Mouse (Mus musculus) hindbrain, embryonic 13.5 days (tissue): ENCODE results near the gene Dand5. TPM values are rescaled to one million over a fixed set of nuclear protein-coding genes. Genes with fewer than 3 reads are reported as not detected.

ENCODE experiments used
- ATAC-seq: fragments of 200-750 bp; cut with Nextera tagmentation; 2 replicates; pipeline ENCODE4 v1.8.0; 2017; ENCODE audit warnings: moderate TSS enrichment; ENCODE audit not compliant: low FRiP score
- H3K27ac ChIP-seq: fragments of 300-500 bp; sonication (generic); 2 replicates; pipeline ENCODE4 v1.5.1; 2015; ENCODE audit warnings: inconsistent platforms, mild to moderate bottlenecking, moderate library complexity
- H3K27me3 ChIP-seq: fragments of 300-500 bp; sonication (generic); 2 replicates; pipeline ENCODE4 v1.6.1; 2015; ENCODE audit warnings: mild to moderate bottlenecking, inconsistent platforms
- H3K36me3 ChIP-seq: fragments of 300-500 bp; sonication (generic); 2 replicates; pipeline ENCODE4 v1.6.1; 2015; ENCODE audit warnings: mild to moderate bottlenecking, inconsistent platforms
- H3K4me1 ChIP-seq: fragments of 300-500 bp; sonication (generic); replicated peaks from 2 replicates; pipeline ENCODE4 v1.6.1; 2015; ENCODE audit warnings: inconsistent platforms
- H3K4me2 ChIP-seq: fragments of 300-500 bp; sonication (generic); 2 replicates; pipeline ENCODE4 v1.6.1; 2015; ENCODE audit warnings: inconsistent platforms, mild to moderate bottlenecking, moderate library complexity
- H3K4me3 ChIP-seq: fragments of 300-500 bp; sonication (generic); 2 replicates; pipeline ENCODE4 v1.5.1; 2015; ENCODE audit warnings: mild to moderate bottlenecking, inconsistent platforms
- H3K9ac ChIP-seq: fragments of 300-500 bp; sonication (generic); 2 replicates; pipeline ENCODE4 v1.6.1; 2015; ENCODE audit warnings: mild to moderate bottlenecking, inconsistent platforms
- H3K9me3 ChIP-seq: fragments of 300-500 bp; sonication (generic); 2 replicates; pipeline ENCODE4 v1.6.1; 2016; ENCODE audit warnings: inconsistent platforms
- WGBS: fragments of 180-500 bp; shearing (Covaris S2); methylation state at CpG from one replicate; pipeline ENCODE4 v1.1.7; 2015; 5-methylcytosine and 5-hydroxymethylcytosine counted together
- polyA plus RNA-seq: library from polyadenylated mRNA; unstranded; fragments of >200 nt; fragmentation: Nextera tagmentation; extraction: Ambion mirVana; gene quantifications from 2 replicates; pipeline ENCODE4 v1.2.1, GENCODE M21; 2015

Dand5 gene
- polyA plus RNA-seq, 1 experiment from 2014 or later, result 11.5 TPM

- Histone ChIP-seq H3K9ac (peak within 1 kb of the TSS; percentile 94), H3K27ac (peak within 1 kb of the TSS; percentile 93), H3K4me3 (peak within 1 kb of the TSS; percentile 93), H3K9me3 (no peaks in the 10 kb centered on the region), H3K4me1 (peaks cover 59% of the 10 kb centered on the region), H3K36me3 (peaks cover 76% of the 10 kb centered on the region), H3K27me3 (no peaks in the 10 kb centered on the region), H3K4me2 (peak within 1 kb of the TSS; percentile 71)
- 0% methylated on average over 45 of the region's 55 CpGs for WGBS
- peak; percentile 95 for ATAC-seq
These were observed 17.8 kb upstream of the Dand5 start, which contains the start of gene Rad23a for GRCm38 (mm10) chr8:84840248-84840999. Gene Rad23a (minus strand): TSS chr8:84840665.

- H3K27me3 ChIP-seq, result no peaks in the 10 kb centered on the region
- H3K4me2 ChIP-seq, result peak overlapping the region; percentile 71
- H3K36me3 ChIP-seq, result peaks cover 78% of the 10 kb centered on the region
- H3K4me1 ChIP-seq, result peaks cover 59% of the 10 kb centered on the region
- 2% methylated on average over 7 of the region's 7 CpGs for WGBS
- no peak for ATAC-seq
- H3K4me3 ChIP-seq, result peak overlapping the region; percentile 93
- no peaks in the 10 kb centered on the region for H3K9me3 ChIP-seq
- peak overlapping the region; percentile 93 for H3K27ac ChIP-seq
- peak overlapping the region; percentile 94 for H3K9ac ChIP-seq
These were observed 17.2 kb upstream of the Dand5 start for GRCm38 (mm10) chr8:84839875-84840247.

GRCm38 (mm10) chr8:84839411-84839810 is 16.8 kb upstream of the Dand5 start:
- Histone ChIP-seq H3K4me1 (peaks cover 59% of the 10 kb centered on the region), H3K36me3 (peaks cover 78% of the 10 kb centered on the region), H3K27me3 (no peaks in the 10 kb centered on the region), H3K4me2 (peak overlapping the region; percentile 71), H3K4me3 (peak overlapping the region; percentile 93), H3K9me3 (no peaks in the 10 kb centered on the region), H3K27ac (peak overlapping the region; percentile 93; the same call in 1 of the 2 replicates), H3K9ac (peak overlapping the region; percentile 94)
- no peak for ATAC-seq
- WGBS, result 96% methylated on average over 2 of the region's 2 CpGs

- Histone ChIP-seq H3K4me2 (peak overlapping the region; percentile 8; the same call in 1 of the 2 replicates), H3K4me1 (peaks cover 60% of the 10 kb centered on the region), H3K4me3 (no peak overlapping the region), H3K36me3 (peaks cover 76% of the 10 kb centered on the region), H3K9me3 (no peaks in the 10 kb centered on the region), H3K27me3 (no peaks in the 10 kb centered on the region), H3K27ac (no peak overlapping the region), H3K9ac (0 out of 2 replicates have a peak overlapping the region, but pooled peaks have one; percentile 0)
- ATAC-seq, result no peak
- WGBS, result 84% methylated on average over 5 of the region's 5 CpGs
These were observed 15.9 kb upstream of the Dand5 start for GRCm38 (mm10) chr8:84838513-84838912.

- ATAC-seq, result no peak
- peaks cover 60% of the 10 kb centered on the region for H3K4me1 ChIP-seq
- H3K9me3 ChIP-seq, result no peaks in the 10 kb centered on the region
- 0 out of 2 replicates have a peak overlapping the region, but pooled peaks have one; percentile 0 for H3K9ac ChIP-seq
- peaks cover 70% of the 10 kb centered on the region for H3K36me3 ChIP-seq
- H3K4me2 ChIP-seq, result peak overlapping the region; percentile 8; the same call in 1 of the 2 replicates
- no peaks in the 10 kb centered on the region for H3K27me3 ChIP-seq
- WGBS, result 78% methylated on average over 15 of the region's 15 CpGs
- H3K27ac ChIP-seq, result no peak overlapping the region
- no peak overlapping the region for H3K4me3 ChIP-seq
These were observed 15.4 kb upstream of the Dand5 start for GRCm38 (mm10) chr8:84837912-84838470.

GRCm38 (mm10) chr8:84837149-84837911 is 14.7 kb upstream of the Dand5 start:
- Histone ChIP-seq H3K36me3 (peaks cover 64% of the 10 kb centered on the region), H3K27ac (0 out of 2 replicates have a peak overlapping the region, but pooled peaks have one; percentile 8)

GRCm38 (mm10) chr8:84834866-84835855 is 12.5 kb upstream of the Dand5 start:
- Histone ChIP-seq H3K36me3 (peaks cover 51% of the 10 kb centered on the region), H3K9ac (no peak overlapping the region), H3K9me3 (no peaks in the 10 kb centered on the region), H3K27me3 (no peaks in the 10 kb centered on the region), H3K4me3 (no peak overlapping the region), H3K4me1 (peaks cover 53% of the 10 kb centered on the region), H3K27ac (peak overlapping the region; percentile 86), H3K4me2 (peak overlapping the region; percentile 15; the same call in 1 of the 2 replicates)
- 0 out of 2 replicates have a peak, but pooled peaks have one; percentile 16 for ATAC-seq
- 74% methylated on average over 10 of the region's 10 CpGs for WGBS

More at GRCm38 (mm10) chr8:84837149-84837911, 14.7 kb upstream of the Dand5 start:
- Histone ChIP-seq H3K4me3 (no peak overlapping the region), H3K9me3 (no peaks in the 10 kb centered on the region), H3K4me2 (no peak overlapping the region), H3K4me1 (peaks cover 57% of the 10 kb centered on the region), H3K27me3 (no peaks in the 10 kb centered on the region), H3K9ac (no peak overlapping the region)
- ATAC-seq, result no peak
- WGBS, result 66% methylated on average over 8 of the region's 8 CpGs

GRCm38 (mm10) chr8:84834002-84834865 is 11.6 kb upstream of the Dand5 start:
- no peaks in the 10 kb centered on the region for H3K9me3 ChIP-seq
- no peak overlapping the region for H3K4me3 ChIP-seq
- no peaks in the 10 kb centered on the region for H3K27me3 ChIP-seq
- H3K36me3 ChIP-seq, result peaks cover 51% of the 10 kb centered on the region
- 86% methylated on average over 19 of the region's 19 CpGs for WGBS
- no peak for ATAC-seq
- H3K9ac ChIP-seq, result no peak overlapping the region
- 0 out of 2 replicates have a peak overlapping the region, but pooled peaks have one; percentile 15 for H3K4me2 ChIP-seq
- peaks cover 45% of the 10 kb centered on the region for H3K4me1 ChIP-seq
- H3K27ac ChIP-seq, result peak overlapping the region; percentile 86

- no peak for ATAC-seq
- 70% methylated on average over 10 of the region's 10 CpGs for WGBS
These were observed 10.4 kb upstream of the Dand5 start for GRCm38 (mm10) chr8:84832759-84833742.

More at GRCm38 (mm10) chr8:84832759-84833742, 10.4 kb upstream of the Dand5 start:
- Histone ChIP-seq H3K4me1 (peaks cover 39% of the 10 kb centered on the region), H3K9ac (peak overlapping the region; percentile 94), H3K36me3 (peaks cover 42% of the 10 kb centered on the region), H3K27me3 (no peaks in the 10 kb centered on the region), H3K4me3 (peak overlapping the region; percentile 87), H3K9me3 (no peaks in the 10 kb centered on the region), H3K27ac (peak overlapping the region; percentile 98), H3K4me2 (peak overlapping the region; percentile 68)
